Mouse (Mus musculus) lung, postnatal 14 days (tissue): ENCODE results near the gene Spesp1.

Experiments
- DNase-seq: peaks from one replicate; pipeline ENCODE4 v3.0.0; 2021

Spesp1 gene

DNA sequence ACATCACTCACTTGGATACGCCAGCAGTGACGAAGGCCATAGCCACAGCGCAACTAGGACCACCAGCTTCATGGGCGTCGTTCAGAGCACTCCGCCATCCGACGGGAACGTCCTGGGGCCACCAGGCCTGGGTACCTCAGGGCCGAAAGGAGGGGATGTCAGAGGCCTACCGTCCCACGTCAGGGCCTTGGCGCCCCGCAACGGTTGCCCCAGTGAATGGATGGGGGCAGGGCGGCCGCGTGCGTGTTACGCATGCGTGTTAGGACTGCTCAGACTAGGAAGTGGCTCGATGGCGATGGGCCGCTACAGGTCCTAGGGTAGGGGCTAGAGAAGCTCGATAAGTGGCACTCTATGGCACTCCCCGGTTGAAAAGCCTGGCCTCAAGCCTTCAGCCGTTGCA, at the start of gene Spesp1:
Spesp1 (minus strand) TSS at position 218 of the 400 bp plus-strand sequence.
- no peak for DNase-seq

- no peak for DNase-seq
Observed at GRCm38 (mm10) chr9:62325965-62326364, 44.0 kb upstream of the Spesp1 start.

GRCm38 (mm10) chr9:62323816-62324215, 41.8 kb upstream of the Spesp1 start:
- DNase-seq, result no peak

- DNase-seq, result no peak
Observed at GRCm38 (mm10) chr9:62318729-62319128, 36.7 kb upstream of the Spesp1 start.

GRCm38 (mm10) chr9:62315556-62315955, 33.5 kb upstream of the Spesp1 start:
- DNase-seq, result no peak

GRCm38 (mm10) chr9:62296891-62297290, 14.9 kb upstream of the Spesp1 start:
- DNase-seq, result no peak

DNA sequence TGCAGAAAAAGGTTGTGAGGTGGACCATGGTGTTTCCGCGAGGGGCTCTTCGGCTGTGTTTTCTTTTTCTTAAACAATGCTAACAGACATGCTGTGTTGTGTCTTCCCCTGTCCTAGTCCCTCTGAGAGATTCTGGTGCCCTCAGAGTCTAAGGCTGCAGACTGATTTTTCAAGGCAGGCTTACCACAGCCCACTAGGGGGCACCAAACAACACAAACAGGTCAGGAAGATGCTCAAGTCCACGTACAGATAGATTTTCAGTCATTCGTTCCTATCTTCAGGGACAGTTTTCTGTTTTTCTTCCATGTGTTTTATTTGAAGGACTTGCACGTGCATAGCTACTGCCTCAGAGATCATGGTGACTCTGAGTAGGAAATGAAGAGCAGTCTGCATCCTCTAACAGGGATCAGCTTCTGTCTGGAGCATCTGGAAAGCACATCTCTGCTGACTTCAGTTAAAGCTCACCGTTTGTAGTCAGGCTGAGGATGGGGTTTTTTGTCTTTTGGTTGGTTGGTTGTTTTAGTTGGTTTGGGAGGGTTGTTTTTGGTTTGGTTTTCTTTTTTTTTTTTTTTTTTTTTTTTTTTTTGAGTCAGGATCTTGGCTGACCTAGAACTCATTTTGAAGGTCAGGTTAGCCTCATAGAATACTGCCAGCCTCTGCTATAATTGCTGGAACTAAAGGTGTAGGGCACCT, 13.1 kb upstream of the Spesp1 start:
- DNase-seq, result peak; percentile 87

DNA sequence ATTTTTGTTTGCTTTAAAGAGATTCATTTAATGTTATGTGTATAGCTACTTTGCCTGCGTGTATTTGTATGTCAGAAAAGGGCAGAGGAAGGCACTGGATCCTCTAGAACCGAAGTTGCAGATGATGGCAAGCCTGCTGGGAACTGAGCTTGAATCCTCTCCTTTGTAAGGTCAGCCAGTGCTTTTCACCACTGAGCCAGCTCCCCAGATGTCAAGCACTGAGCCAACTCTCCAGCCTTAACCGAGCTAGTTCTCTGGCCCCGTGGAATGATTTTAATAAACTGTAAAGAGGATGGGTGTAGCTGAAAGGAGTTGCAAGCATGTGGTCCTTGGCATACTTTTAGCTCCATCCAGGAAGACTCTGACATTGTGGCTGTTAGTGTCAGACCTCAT, 5.6 kb upstream of the Spesp1 start:
- DNase-seq, result peak; percentile 11

DNA sequence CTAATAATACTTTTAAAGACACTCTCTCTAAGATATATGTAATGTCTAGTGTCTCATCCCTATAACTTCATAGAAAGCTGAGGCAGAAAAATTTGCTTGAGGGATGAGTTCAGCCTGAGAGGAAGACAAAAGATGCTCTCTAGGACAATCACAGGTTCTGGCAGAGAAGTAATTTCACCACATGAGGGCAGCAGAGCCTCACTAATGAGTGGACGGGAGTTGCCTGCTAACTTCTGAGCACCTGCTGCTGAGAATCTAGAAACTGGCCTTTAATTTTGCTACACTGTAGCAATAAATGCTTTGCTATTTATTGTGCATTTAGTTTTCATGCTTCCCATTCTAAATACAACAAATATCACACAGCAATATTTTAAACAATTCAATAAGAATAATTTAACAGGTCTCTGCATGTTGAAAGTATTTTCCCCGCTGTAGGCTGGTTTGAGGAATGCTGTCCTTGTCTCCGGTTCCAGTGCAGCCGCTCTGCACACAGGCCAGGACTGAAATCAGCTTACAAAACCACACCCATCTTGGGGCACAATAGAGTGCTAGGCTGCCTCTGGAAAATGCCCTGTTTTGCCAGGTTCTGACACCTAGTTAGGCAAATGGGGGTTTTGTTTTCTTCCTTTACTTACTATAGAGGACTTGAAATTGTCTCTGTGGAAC, 5.1 kb upstream of the Spesp1 start:
- peak; percentile 88 for DNase-seq

DNA sequence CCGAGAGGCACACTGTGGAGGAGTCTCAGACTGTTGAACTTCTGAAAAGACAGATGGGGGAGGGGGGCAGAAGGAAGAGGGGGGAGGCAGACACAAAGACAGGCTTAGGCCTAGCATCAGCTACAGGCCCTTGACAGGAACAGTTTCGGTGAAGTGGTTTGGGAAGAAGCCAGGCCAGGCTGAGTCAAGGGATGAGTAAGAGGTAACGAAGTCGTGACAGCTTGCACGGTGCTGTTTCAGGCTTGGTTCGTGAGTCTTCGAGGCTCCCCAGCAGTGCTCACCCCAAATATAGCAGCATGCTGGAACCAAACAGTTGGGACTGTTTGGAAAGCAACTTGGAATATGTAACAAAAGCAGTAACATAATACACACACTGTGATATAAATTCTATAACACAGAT, 2.3 kb upstream of the Spesp1 start:
- no peak for DNase-seq

DNA sequence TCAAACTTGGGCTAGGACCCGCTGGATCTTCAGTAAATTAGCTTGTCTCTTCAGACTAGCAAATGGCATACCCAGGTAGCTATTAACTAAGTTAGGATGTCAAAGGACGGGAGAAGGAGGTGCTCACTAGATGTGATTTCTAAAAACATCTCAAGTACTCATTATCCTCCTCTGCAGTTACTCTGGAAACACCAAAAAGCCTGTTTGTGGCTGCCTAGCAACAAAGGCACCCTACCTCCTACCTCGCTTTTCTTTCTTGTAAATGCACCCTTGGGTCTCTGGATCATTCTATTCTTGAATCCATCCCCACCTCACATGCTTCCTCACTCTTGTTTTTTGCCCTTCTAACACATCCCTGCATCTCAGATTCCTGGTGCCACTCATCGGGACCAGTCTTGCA, 5.1 kb downstream of the Spesp1 start:
- no peak for DNase-seq

DNA sequence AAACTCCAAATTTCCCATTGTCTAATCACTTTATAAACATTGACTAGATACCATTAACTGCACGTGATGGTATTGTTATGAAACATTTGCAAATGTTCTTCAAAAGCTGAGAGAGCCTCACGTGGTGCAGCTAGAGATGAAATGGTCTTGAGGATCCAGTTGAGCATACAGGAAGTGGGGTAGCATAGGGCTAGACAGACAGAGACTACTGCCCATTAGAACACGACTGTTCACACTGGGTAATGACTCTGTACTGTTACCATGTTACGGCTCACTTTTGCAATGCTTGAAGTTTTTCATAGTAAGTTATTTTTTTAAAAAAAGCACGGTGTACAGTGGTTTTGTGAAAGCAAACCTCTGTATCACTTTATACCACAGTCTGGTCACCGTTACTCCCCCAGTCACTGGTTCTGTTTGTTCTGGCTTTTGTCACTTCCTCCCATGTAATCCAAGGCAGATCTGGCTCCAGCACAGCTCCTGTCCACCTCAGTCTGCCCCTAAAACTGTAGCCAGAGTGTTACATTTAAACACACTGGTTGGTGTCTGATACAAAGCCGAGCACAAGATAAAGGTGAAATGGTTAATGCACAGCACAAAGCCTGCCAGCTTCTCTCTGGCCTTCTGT, 11.1 kb downstream of the Spesp1 start:
- DNase-seq, result no peak

DNA sequence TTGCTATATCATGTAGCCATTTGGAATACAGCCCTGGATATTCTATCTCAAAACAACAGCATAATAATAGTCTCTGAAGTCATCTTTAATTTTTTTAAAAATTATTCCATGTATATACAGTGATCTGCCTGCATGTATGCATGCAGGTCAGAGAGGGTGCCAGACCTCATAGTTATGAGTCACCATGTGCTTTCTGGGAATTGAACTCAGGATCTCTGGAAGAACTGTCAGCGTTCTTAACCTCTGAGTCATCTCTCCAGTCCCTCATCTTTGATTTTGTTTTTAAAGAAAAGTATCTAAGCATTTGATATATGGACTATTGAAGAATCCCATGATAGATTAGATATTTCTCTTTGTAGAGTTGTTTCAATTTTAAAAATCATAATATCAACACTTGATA, 12.8 kb downstream of the Spesp1 start:
- no peak for DNase-seq

DNA sequence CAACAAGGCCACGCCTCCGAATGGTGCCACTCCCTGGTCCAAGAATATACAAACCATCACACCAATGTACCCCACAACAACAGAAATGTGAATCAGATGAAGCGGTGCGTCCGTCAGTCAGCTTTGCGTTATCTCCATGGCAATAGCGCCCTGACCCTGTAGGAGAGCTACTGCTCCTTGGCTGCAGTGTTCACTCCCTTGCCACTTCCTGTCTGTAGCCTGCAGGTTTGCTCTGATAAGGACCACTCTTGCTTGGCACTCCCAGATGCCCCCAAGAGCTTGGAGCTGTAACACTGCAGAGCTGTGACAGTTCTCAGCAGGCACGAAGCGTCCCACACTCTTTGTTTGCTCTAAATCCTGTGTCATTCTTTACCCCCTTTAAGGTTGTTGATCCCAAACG, 16.7 kb downstream of the Spesp1 start:
- DNase-seq, result no peak

DNA sequence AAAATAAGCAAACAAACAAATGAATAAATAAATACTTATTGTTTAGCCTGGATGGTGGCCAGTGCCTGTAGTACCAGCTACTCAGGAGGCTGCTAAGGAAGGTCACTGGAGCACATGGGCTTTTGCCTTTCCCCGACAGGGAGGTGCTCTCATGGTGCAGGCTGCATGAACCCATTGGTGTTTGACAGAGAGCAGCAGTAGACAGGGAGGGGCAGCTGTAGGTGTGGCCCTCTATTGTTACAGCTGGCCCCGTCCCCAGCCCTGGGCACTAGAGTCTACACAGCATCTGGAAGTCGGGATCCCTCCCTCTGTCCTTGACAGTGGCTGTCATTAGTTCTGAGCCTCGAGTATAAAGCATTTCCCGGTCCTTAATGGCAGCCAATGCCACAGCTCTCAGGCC, 18.4 kb downstream of the Spesp1 start:
- DNase-seq, result no peak

DNA sequence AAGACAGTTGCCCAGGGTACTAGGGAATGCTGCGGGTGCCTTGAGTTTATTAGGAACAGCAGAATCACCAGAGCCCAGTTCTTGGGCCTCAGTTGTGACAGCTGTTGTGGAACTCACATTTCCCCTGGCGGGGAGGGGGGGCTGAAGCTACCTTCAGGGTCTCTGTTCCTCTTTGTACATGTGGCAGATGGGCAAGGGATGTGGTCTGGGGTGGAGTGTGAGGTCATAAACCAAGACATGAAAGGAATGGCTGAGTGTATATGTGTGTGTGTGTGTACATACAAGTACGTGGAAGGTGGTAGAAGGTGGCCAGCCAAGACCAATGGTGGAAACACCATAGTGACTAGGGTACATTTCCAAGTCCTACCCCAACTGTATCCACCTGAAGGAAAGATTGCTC, 20.6 kb downstream of the Spesp1 start:
- DNase-seq, result no peak

- DNase-seq, result no peak
Observed at GRCm38 (mm10) chr9:62261006-62261405, 21.0 kb downstream of the Spesp1 start.

GRCm38 (mm10) chr9:62258005-62258404, 24.0 kb downstream of the Spesp1 start:
- DNase-seq, result no peak

- no peak for DNase-seq
Observed at GRCm38 (mm10) chr9:62255896-62256576, 26.0 kb downstream of the Spesp1 start.

DNA sequence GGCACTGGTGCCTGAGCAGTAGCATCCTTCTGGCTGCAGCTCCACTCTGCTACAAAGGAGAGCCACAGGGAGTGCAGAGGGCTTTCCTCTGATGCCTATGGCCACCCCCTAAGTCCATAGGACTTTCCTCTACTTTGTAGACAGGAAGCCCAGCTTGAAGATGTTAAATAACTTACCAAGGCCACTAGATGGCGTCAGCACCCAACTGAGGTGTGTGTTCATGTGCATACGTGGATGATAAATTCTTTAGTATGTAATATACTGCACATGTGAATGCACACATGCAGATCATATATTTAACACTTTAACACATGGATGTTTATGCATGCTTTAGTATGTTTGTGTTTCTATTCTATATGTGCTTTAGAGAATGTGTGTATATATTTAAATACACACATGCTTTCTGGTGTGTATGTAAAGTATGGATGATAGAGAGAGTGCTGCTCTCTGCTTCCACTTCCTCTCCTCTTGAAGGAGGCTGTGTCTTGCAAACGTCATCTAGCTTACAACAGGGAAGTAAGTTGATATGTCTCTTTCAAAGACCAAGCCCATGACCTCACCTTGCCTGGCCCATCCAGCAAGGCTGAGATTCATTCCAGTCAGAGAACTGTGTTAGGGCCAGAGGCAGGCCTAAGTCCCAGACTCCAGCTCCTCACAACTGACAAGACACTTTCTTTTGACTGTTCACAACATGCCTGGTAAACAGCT, 28.1 kb downstream of the Spesp1 start:
- no peak for DNase-seq

- DNase-seq, result no peak
Observed at GRCm38 (mm10) chr9:62250296-62250695, 31.7 kb downstream of the Spesp1 start.

DNA sequence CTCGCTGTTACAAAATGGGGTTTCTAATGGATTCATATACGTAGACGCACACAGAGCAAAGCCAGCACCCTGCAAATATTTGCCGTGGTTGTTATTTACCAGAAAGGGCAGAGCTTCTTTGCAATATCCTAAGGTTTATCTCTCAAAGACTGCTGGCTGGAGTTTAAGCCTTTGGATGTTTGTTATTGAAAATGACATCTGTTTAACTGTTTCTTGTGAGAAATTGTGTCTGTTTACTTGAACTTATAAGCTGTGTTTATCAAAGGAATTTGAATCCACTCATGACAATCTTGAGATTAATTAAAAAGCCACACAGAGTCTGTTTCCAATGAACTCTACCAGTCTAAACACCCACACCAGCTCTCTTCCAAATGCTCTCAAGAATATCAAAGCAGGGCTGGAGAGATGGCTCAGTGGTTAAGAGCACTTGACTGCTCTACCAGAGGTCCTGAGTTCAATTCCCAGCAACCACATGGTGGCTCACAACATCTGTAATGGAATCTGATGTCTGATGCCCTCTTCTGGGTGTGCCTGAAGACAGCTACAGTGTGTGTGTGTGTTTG, 35.5 kb downstream of the Spesp1 start:
- no peak for DNase-seq
